Mouse (Mus musculus) erythroblast, embryonic 14.5 days (primary cell): ENCODE results near the gene Actr1a. TPM values are rescaled to one million over a fixed set of nuclear protein-coding genes. Genes with fewer than 3 reads are reported as not detected.

Experiments used
- H3K27me3 ChIP-seq: 2 replicates; pipeline ENCODE4 v1.6.1; 2012; ENCODE audit warnings: inconsistent platforms; ENCODE audit not compliant: control insufficient read depth
- H3K36me3 ChIP-seq: 2 replicates; pipeline ENCODE4 v1.6.1; 2012; ENCODE audit warnings: mild to moderate bottlenecking, inconsistent platforms; ENCODE audit not compliant: control insufficient read depth
- H3K4me1 ChIP-seq: 2 replicates; pipeline ENCODE4 v1.6.1; 2012; ENCODE audit warnings: inconsistent platforms; ENCODE audit not compliant: control insufficient read depth
- H3K4me3 ChIP-seq: replicated peaks from 2 replicates; pipeline ENCODE3; 2012; ENCODE audit warnings: moderate library complexity, mild to moderate bottlenecking, inconsistent platforms
- H3K9me3 ChIP-seq: 2 replicates; pipeline ENCODE4 v1.6.1; 2012; ENCODE audit warnings: low read length, inconsistent platforms, mixed read lengths; ENCODE audit not compliant: control insufficient read depth
- GATA1 ChIP-seq: IDR thresholded peaks from 2 replicates; pipeline ENCODE4 v1.6.1; 2012; ENCODE audit warnings: low read length, inconsistent platforms, mixed read lengths
- TAL1 ChIP-seq: IDR thresholded peaks from 3 replicates; pipeline ENCODE4 v1.6.1; 2012; ENCODE audit warnings: low read length, inconsistent platforms, mixed read lengths
- polyA plus RNA-seq: library from polyadenylated mRNA; stranded (reverse); fragments of >175 nt; gene quantifications from 2 replicates; pipeline ENCODE4 v1.2.3, GENCODE M21; 2012

Gene Actr1a
- 4.0 and 5.4 TPM in 2 replicates for polyA plus RNA-seq

GRCm38 (mm10) chr19:46395109-46396009, at the start of gene Actr1a:
Gene Actr1a, minus strand, starts transcription at chr19:46395748.
- H3K4me1 ChIP-seq = peaks cover 56% of the 10 kb centered on the region

GRCm38 (mm10) chr19:46444209-46444608, 48.7 kb upstream of the Actr1a start:
- TF ChIP-seq TAL1 = no peak
- TF ChIP-seq GATA1 = no peak
- no peaks in the 10 kb centered on the region for H3K36me3 ChIP-seq
- no peaks in the 10 kb centered on the region for H3K27me3 ChIP-seq
- H3K4me1 ChIP-seq = peaks cover 4% of the 10 kb centered on the region
- no peak overlapping the region for H3K4me3 ChIP-seq
- H3K9me3 ChIP-seq = no peaks in the 10 kb centered on the region

More at GRCm38 (mm10) chr19:46395109-46396009, at the start of gene Actr1a:
- Histone ChIP-seq H3K9me3 (no peaks in the 10 kb centered on the region), H3K36me3 (peaks cover 24% of the 10 kb centered on the region), H3K27me3 (no peaks in the 10 kb centered on the region; the same call in 1 of the 2 replicates), H3K4me3 (peak within 1 kb of the TSS; percentile 89)
- no peak for TF ChIP-seq TAL1
- TF ChIP-seq GATA1 = no peak

- H3K27me3 ChIP-seq = no peaks in the 10 kb centered on the region
- TF ChIP-seq GATA1 (no peak), TAL1 (no peak)
- no peaks in the 10 kb centered on the region for H3K36me3 ChIP-seq
- no peak overlapping the region for H3K4me3 ChIP-seq
- H3K4me1 ChIP-seq = peaks cover 4% of the 10 kb centered on the region
- no peaks in the 10 kb centered on the region for H3K9me3 ChIP-seq
Observed at GRCm38 (mm10) chr19:46443509-46443908, 48.0 kb upstream of the Actr1a start.

- Histone ChIP-seq H3K27me3 (no peaks in the 10 kb centered on the region), H3K4me3 (no peak overlapping the region), H3K9me3 (no peaks in the 10 kb centered on the region), H3K4me1 (peaks cover 3% of the 10 kb centered on the region), H3K36me3 (no peaks in the 10 kb centered on the region)
- TF ChIP-seq GATA1 = no peak
- no peak for TF ChIP-seq TAL1
Observed at GRCm38 (mm10) chr19:46435492-46435891, 39.9 kb upstream of the Actr1a start.

- no peaks in the 10 kb centered on the region for H3K36me3 ChIP-seq
- H3K9me3 ChIP-seq = no peaks in the 10 kb centered on the region
- peaks cover 3% of the 10 kb centered on the region for H3K4me1 ChIP-seq
- TF ChIP-seq GATA1 (no peak), TAL1 (no peak)
- no peak overlapping the region for H3K4me3 ChIP-seq
- no peaks in the 10 kb centered on the region for H3K27me3 ChIP-seq
Observed at GRCm38 (mm10) chr19:46434591-46434990, 39.0 kb upstream of the Actr1a start.

GRCm38 (mm10) chr19:46434148-46434547, 38.6 kb upstream of the Actr1a start:
- H3K36me3 ChIP-seq = no peaks in the 10 kb centered on the region

GRCm38 (mm10) chr19:46433712-46434111, 38.2 kb upstream of the Actr1a start:
- TF ChIP-seq TAL1 (no peak), GATA1 (no peak)
- Histone ChIP-seq H3K27me3 (no peaks in the 10 kb centered on the region), H3K4me3 (no peak overlapping the region), H3K4me1 (peaks cover 3% of the 10 kb centered on the region), H3K9me3 (no peaks in the 10 kb centered on the region), H3K36me3 (no peaks in the 10 kb centered on the region)

More at GRCm38 (mm10) chr19:46434148-46434547, 38.6 kb upstream of the Actr1a start:
- Histone ChIP-seq H3K9me3 (no peaks in the 10 kb centered on the region), H3K4me3 (no peak overlapping the region), H3K27me3 (no peaks in the 10 kb centered on the region), H3K4me1 (peaks cover 3% of the 10 kb centered on the region)
- TF ChIP-seq GATA1 (no peak), TAL1 (no peak)

- Histone ChIP-seq H3K36me3 (peaks cover 2% of the 10 kb centered on the region; the same call in 1 of the 2 replicates), H3K4me3 (no peak overlapping the region), H3K27me3 (no peaks in the 10 kb centered on the region), H3K9me3 (no peaks in the 10 kb centered on the region), H3K4me1 (peaks cover 6% of the 10 kb centered on the region)
- TF ChIP-seq TAL1 (no peak), GATA1 (no peak)
Observed at GRCm38 (mm10) chr19:46429250-46429649, 33.7 kb upstream of the Actr1a start.

- Histone ChIP-seq H3K4me3 (no peak overlapping the region), H3K27me3 (no peaks in the 10 kb centered on the region), H3K9me3 (no peaks in the 10 kb centered on the region), H3K4me1 (peaks cover 5% of the 10 kb centered on the region), H3K36me3 (peaks cover 2% of the 10 kb centered on the region; the same call in 1 of the 2 replicates)
- no peak for TF ChIP-seq GATA1
- no peak for TF ChIP-seq TAL1
Observed at GRCm38 (mm10) chr19:46426488-46426887, 30.9 kb upstream of the Actr1a start.
